Mouse (Mus musculus) 3T3-L1 (cell line): ENCODE results near the gene Zfp697.
"Not testable (repeated sequence)": the region's sequence is repeated elsewhere in the genome, so short reads cannot be mapped to it uniquely, and the experiment has no call there.

Experiments used
- DNase-seq: peaks from one replicate; pipeline ENCODE4 v3.0.0-alpha.2; 2015; ENCODE audit warnings: low read depth, low spot score

Zfp697 gene

DNA sequence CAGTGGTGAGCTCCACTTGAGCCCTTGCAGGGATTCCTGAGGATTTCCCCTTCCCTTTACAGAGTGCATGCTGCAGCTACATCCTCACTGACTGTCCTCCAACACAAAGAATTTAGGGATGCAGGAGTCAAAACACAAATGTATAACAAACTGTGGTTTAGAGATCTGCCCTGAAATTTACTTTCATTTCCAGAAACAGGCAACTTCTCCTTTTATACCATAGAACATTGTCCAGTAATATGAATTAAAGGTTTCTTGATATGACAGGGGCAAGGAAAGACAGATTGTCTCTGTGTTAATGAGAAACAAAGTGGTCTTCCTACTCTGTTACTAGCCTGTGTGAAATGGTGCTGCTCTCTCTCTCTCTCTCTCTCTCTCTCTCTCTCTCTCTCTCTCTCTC is 115.1 kb downstream of the Zfp697 start:
- not testable (repeated sequence) for DNase-seq

- not testable (repeated sequence) for DNase-seq
Observed at GRCm38 (mm10) chr3:98507229-98507628, 125.0 kb downstream of the Zfp697 start.

- not testable (repeated sequence) for DNase-seq
Observed at GRCm38 (mm10) chr3:98510414-98510813, 128.2 kb downstream of the Zfp697 start, which contains the start of gene Hsd3b4. TSS of gene Hsd3b4 (minus strand) at chr3:98510514.

- not testable (repeated sequence) for DNase-seq
Observed at GRCm38 (mm10) chr3:98522779-98523178, 140.5 kb downstream of the Zfp697 start.

DNA sequence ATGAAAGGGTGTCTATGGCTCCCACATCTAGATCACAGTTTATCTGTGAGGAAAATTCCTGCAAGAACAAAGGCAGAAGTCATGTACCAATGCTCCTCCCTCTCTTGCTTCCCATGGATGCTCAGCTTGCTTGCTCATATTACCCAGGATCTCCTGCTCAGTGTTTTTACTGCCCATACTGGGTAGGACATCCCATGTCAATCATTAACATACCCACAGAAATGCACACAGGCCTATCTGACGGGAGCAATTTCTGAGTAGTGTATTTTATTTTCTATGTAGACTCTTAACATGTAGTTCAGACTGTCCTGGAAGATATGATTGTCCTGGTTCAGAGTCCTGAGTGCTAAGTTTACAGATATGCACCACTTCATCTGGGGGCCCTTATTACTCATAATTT is 142.3 kb downstream of the Zfp697 start:
- not testable (repeated sequence) for DNase-seq

DNA sequence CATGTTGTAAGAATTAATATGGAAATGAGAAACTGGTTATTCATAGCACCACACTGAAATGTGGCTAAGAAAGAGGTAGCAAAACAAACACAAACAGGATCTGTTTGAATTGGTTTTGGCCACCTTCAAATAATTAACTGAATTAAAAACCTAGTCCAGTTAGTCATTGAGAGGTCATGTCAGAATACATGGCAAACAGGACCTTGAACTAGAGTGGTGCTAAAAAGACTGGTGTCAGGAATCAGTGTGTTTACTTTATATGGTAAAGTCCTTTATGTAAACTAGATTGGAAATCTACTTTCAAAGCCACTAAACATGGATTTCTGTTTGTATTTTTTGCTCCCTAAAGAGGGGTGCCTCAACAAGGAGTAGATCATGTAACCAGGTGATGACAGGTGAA is 142.7 kb downstream of the Zfp697 start:
- not testable (repeated sequence) for DNase-seq

GRCm38 (mm10) chr3:98547641-98548040 is 165.4 kb downstream of the Zfp697 start:
- DNase-seq: not testable (repeated sequence)

- not testable (repeated sequence) for DNase-seq
Observed at GRCm38 (mm10) chr3:98548495-98548894, 166.2 kb downstream of the Zfp697 start.

DNA sequence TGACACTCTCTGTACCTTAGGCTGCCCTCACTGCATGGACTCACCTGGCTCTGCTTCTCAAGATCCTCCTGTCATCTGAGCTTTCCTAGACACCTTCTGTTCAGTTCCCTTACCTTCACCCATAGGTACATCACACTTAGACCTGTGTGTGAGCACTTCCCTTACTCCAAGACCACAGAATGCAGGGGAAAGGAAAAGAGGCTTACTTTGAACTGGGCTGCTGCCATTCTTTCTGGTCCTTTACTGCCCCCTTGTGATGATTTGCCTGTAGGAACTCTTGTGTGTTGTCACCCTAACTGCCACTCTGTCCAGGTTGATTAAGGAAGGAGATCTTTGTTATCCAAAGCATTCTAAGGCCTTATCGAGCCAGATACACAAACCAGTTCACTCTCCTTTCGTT is 168.0 kb downstream of the Zfp697 start:
- DNase-seq: not testable (repeated sequence)

- not testable (repeated sequence) for DNase-seq
Observed at GRCm38 (mm10) chr3:98550832-98551231, 168.6 kb downstream of the Zfp697 start.

- not testable (repeated sequence) for DNase-seq
Observed at GRCm38 (mm10) chr3:98560711-98561110, 178.4 kb downstream of the Zfp697 start.

GRCm38 (mm10) chr3:98563831-98564230 is 181.6 kb downstream of the Zfp697 start:
- DNase-seq: not testable (repeated sequence)

- DNase-seq: not testable (repeated sequence)
Observed at GRCm38 (mm10) chr3:98564894-98565293, 182.6 kb downstream of the Zfp697 start.

DNA sequence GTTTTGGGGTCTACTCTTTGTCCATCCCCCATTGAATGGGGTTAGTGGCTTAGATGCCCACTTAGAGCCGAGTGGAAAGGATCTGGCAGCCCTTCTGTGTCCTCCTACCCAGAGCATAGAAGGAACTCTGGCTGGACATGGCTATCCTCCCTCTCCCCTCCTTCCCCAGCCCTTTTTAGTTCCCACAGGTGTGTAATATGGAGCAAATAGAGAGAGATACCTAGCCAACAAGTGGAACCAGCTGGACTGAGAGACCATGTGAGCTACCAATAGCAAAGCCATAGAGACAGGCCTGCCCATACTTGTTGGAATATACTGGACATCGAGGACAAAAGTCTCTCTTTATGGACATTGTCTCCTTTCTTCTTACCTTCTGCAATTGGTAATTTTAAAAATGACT is 185.5 kb downstream of the Zfp697 start:
- DNase-seq: not testable (repeated sequence)

DNA sequence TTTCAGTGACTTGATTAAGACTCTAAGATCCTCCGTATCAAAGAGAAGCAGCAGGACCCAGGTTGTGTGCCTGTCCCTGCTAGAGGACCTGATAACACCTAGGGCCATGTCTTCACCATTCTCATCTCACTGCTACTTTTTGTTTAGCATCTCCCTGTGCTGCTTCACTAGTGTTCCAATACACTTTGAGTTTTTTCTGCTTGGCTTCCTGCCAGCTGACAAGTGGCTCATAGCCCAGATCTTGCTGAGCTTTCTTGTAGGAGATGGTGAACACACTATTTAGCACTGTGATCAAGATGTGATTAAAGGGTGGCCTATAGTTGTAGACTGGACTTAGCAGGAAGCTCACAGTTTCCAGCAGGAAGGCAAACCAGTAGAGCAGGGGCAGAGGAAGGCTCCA is 198.8 kb downstream of the Zfp697 start:
- DNase-seq: not testable (repeated sequence)

DNA sequence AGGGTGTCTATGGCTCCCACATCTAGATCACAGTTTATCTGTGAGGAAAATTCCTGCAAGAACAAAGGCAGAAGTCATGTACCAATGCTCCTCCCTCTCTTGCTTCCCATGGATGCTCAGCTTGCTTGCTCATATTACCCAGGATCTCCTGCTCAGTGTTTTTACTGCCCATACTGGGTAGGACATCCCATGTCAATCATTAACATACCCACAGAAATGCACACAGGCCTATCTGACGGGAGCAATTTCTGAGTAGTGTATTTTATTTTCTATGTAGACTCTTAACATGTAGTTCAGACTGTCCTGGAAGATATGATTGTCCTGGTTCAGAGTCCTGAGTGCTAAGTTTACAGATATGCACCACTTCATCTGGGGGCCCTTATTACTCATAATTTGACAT is 199.9 kb downstream of the Zfp697 start:
- DNase-seq: not testable (repeated sequence)

- DNase-seq: not testable (repeated sequence)
Observed at GRCm38 (mm10) chr3:98582622-98583021, 200.4 kb downstream of the Zfp697 start.

DNA sequence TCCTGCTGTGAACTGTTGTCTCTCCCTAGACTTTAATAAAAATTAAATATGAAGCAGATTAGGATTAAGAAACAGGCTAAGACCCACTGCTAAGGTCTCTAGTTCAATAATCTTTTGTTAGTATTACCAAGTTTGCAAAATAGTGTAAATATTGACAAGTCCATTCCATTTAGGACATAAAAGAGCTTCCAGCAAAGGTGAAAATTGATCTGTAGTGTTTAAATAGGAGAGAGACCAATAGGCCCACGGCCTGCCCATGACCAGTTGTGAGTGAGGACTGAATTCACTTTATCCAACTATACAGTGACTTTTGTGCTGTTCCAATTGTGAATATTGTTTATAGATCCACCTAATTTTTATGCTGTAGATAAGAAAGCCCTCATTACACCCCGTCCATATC is 205.5 kb downstream of the Zfp697 start:
- no peak for DNase-seq

- no peak for DNase-seq
Observed at GRCm38 (mm10) chr3:98588707-98589106, 206.4 kb downstream of the Zfp697 start, which contains the start of gene Gm10681. TSS of gene Gm10681 (minus strand) at chr3:98588807.

- not testable (repeated sequence) for DNase-seq
Observed at GRCm38 (mm10) chr3:98613540-98613939, 231.3 kb downstream of the Zfp697 start.

GRCm38 (mm10) chr3:98613963-98614362 is 231.7 kb downstream of the Zfp697 start:
- DNase-seq: no peak

GRCm38 (mm10) chr3:98614406-98614927 is 232.2 kb downstream of the Zfp697 start:
- not testable (repeated sequence) for DNase-seq

- not testable (repeated sequence) for DNase-seq
Observed at GRCm38 (mm10) chr3:98616244-98616643, 234.0 kb downstream of the Zfp697 start.

DNA sequence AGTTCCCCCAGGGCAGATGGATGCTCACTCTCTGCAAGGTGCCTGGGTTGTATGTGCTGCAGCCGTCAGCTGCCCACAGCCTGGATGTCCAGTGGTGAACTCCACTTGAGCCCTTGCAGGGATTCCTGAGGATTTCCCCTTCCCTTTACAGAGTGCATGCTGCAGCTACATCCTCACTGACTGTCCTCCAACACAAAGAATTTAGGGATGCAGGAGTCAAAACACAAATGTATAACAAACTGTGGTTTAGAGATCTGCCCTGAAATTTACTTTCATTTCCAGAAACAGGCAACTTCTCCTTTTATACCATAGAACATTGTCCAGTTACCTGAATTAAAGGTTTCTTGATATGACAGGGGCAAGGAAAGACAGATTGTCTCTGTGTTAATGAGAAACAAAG is 234.5 kb downstream of the Zfp697 start:
- not testable (repeated sequence) for DNase-seq
